Mouse (Mus musculus) gastrocnemius, postnatal 10 days (tissue): ENCODE data around the gene Crb2. TPM values are rescaled to one million over a fixed set of nuclear protein-coding genes. Genes with fewer than 3 reads are reported as not detected.

Experiments
- DNase-seq: peaks from one replicate; pipeline ENCODE4 v3.0.0; 2021; ENCODE audit warnings: mixed read lengths
- total RNA-seq, 2 experiments: library from RNA; stranded (reverse); gene quantifications; 2 replicates each; pipeline ENCODE4 v1.2.3; 2021

Crb2 gene
- total RNA-seq, 2 experiments from 2014 or later = 0.35 to 0.36 TPM

DNA sequence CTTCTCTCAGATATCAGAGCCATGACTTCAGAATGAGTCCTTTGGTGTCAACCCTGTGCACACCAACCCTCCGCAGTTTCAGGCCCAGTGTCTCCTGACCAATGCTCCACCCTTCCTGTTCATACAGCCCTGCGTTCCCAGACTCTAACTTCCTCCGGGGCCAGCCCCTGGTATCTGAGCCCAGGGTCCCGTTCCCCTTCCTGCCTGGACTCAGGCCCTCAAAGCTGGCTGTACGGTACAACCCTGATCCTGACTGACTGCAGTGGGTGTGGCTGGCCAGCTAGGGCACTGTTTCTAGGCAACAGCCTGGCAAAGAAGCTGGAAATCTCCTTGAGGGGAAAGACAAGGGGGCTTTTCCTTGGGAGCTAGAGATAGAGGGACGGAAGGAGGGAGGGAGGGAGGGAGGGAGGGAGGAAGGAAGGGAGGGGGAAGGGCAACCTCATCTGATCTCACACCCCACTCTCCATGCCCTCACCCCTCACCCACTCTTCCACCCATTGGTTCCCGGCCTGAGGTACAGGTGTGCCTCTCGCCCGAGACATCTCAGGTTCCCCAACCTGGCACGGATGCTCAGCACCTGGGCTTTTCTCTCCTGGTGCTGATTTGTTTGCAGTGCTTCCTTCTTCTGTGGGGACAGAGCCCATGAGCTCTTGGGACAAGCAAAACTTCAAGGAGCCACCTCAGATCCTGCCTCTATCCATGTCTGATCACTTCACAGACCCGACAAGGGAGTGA is 9.9 kb upstream of the Crb2 start:
- no peak for DNase-seq

GRCm38 (mm10) chr2:37767080-37767547 is 8.9 kb upstream of the Crb2 start:
- DNase-seq = peak; percentile 75

DNA sequence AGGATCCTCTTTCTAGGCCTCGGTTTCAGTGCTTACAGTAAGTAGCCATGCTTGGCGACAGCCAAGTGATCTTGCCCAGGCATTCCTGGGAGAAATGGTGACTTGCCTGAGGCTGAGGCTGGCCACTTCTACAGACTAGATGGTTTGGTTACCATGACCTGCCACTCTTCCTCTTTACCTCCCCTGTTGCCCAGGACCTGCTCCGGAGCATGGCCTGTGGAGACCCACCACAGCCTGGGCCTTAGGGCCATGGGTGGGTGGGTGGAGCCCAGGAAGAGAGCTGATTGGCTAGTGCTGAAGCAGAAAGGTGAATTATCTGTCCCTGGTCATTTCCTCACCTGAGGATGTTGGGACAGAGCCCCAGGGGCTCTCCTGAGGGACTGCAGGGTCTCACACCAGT is 8.3 kb upstream of the Crb2 start:
- DNase-seq = no peak

DNA sequence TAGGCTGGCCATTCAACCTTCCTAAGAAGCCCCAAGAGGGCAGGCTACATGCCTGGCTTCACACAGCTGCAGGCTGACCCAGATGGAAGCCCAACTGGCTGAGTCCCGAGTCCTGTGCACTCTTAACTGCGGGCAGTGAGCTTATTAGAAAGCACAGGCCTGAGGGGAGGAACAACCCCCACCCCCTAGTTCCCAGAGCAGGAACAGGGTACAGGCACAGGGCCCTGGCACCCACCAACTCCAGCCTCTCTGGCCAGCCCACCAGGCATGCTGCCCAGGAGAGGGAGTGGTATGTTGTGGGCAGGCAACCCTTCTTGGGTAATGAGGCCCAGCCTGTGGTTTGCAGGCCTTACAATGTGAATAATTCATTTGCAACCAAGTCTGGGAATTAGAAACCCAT is 7.1 kb upstream of the Crb2 start:
- peak; percentile 71 for DNase-seq

- DNase-seq = no peak
Measured at GRCm38 (mm10) chr2:37769793-37770192, 6.3 kb upstream of the Crb2 start.

- DNase-seq = peak; percentile 87
Measured at GRCm38 (mm10) chr2:37771618-37772285, 4.3 kb upstream of the Crb2 start.

DNA sequence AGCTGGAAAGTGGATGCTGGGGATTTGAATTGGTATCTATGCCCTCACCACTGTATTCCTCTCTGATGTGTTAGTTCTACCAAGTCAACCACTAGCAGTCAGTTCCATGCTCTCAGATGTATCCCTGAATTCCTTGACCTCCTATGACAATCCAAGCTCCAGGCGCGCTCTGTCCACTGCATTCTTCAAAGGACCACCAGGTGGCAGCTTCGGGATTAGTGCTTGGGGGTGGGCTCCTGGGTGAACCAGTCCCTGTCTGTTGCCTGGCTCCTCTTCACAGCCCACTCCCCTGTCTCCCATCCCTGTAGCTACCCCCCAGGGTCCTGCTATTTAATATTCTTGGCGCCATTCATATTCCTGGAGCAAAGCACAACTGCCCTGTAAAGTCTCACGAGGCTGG is 1.5 kb upstream of the Crb2 start:
- DNase-seq = peak; percentile 57

GRCm38 (mm10) chr2:37776611-37777411 is 762 bp downstream of the Crb2 start:
- no peak for DNase-seq

DNA sequence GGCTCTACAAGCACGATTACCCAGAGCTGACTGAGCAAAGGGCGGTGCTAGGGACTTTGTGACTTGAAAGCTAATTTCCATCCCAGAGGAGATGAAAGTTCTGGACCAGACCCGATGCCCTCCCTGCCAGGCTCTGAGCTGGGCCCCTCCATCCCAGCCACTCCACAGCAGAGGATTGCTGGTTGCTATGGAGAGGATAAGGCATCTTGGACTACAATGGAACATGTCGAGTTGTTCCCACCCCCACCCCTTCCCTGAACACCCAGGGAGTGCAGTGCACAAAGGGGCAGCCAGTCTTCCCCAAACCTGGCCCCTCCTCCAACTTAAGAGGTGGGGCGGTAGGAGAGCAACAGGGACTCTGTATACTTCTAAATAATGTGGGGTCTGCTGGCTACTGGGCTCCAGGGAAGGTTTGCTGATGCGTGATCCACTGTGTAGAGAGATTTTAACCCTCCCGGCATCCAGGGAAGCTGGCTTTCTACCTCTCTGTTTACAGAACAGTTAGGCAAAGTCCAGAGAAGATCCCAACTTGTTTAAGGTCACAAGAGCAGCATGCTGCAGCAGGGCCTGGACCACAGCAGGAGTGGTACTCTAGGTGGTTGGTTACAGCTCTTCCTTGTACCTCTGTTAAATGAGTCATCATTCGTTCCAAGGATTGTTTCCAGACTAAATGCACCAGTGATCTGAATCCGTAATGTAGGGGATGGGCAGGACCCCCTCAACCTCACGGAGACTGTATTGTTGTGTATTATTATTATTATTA is 2.1 kb downstream of the Crb2 start:
- no peak for DNase-seq

- no peak for DNase-seq
Measured at GRCm38 (mm10) chr2:37780270-37780929, 4.4 kb downstream of the Crb2 start.

- DNase-seq = no peak
Measured at GRCm38 (mm10) chr2:37781421-37781820, 5.4 kb downstream of the Crb2 start.

GRCm38 (mm10) chr2:37782002-37782401 is 6.0 kb downstream of the Crb2 start:
- no peak for DNase-seq

GRCm38 (mm10) chr2:37784473-37784872 is 8.4 kb downstream of the Crb2 start:
- no peak for DNase-seq

GRCm38 (mm10) chr2:37786461-37786860 is 10.4 kb downstream of the Crb2 start:
- DNase-seq = peak; percentile 43

- no peak for DNase-seq
Measured at GRCm38 (mm10) chr2:37788176-37788962, 12.3 kb downstream of the Crb2 start.

- no peak for DNase-seq
Measured at GRCm38 (mm10) chr2:37789029-37789428, 13.0 kb downstream of the Crb2 start.

DNA sequence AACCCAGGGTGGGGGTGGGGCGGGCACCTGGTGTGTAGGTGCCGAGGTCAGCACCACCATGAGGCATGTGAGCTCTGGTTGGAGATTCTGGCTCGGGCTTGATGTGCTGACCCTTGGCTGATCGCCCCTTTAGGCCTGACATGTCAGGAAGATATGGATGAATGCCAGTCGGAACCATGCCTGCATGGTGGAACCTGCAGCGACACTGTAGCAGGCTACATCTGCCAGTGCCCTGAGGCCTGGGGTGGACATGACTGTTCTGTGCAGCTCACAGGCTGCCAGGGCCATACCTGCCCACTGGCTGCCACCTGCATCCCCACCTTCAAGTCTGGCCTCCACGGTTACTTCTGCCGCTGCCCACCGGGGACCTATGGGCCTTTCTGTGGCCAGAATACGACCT is 13.9 kb downstream of the Crb2 start:
- no peak for DNase-seq

DNA sequence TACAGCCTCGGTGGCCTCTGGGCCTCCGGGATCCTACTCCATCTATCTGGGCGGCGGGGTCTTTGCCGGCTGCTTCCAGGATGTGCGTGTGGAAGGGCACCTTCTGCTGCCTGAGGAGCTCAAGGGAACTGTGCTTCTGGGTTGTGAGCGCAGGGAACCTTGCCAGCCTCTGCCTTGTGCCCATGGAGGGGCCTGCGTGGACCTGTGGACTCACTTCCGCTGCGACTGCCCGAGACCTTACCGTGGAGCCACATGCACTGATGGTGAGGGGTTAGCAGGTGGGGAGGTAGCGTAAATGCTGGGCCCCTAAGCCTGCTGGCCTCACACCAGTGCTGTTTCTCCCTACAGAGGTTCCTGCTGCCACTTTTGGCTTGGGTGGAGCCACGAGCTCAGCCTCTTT is 14.7 kb downstream of the Crb2 start:
- no peak for DNase-seq

DNA sequence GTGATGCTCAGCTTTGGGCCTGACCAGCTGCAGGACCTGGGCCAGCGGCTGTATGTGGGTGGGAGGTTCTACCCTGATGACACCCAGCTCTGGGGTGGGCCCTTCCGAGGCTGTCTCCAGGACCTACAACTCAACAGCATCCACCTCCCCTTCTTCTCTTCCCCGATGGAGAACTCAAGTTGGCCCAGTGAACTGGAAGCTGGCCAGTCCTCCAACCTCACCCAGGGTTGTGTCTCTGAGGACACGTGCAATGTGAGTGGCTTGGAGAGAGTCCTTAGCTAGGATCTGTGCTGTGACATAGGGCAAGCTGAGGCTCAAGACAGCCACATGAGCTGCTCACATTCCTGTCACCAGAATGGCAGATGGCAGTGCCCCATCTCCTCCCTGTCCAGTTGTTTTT is 15.3 kb downstream of the Crb2 start:
- no peak for DNase-seq

- DNase-seq = no peak
Measured at GRCm38 (mm10) chr2:37796021-37796420, 20.0 kb downstream of the Crb2 start.

DNA sequence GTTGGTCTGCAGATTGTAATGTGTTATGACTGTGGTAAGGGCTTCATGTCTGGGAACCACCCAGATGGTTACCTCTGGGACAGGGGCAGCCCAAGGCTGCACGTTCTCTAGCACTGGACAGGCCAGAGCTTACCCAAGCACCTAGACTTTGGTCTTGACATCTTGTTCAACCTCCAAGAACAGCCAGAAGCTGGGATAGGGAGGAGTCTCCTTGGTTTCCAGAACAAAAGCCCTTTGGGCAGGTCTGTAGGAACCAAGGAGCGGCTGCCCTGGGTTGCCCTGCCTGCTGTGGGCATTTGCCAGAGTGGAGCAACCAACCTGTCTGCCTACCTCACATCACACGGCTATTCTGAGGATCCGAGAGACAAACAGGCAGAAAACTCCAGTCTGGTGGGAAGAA is 21.0 kb downstream of the Crb2 start:
- DNase-seq = no peak
